Mouse (Mus musculus): ENCODE results near the gene Gm36245. TPM values are rescaled to one million over a fixed set of nuclear protein-coding genes. Genes with fewer than 3 reads are reported as not detected.
"Not testable (repeated sequence)": the region's sequence is repeated elsewhere in the genome, so short reads cannot be mapped to it uniquely, and the experiment has no call there.

Gm36245 gene
- polyA plus RNA-seq, 1 experiment from 2014 or later = not detected

DNA sequence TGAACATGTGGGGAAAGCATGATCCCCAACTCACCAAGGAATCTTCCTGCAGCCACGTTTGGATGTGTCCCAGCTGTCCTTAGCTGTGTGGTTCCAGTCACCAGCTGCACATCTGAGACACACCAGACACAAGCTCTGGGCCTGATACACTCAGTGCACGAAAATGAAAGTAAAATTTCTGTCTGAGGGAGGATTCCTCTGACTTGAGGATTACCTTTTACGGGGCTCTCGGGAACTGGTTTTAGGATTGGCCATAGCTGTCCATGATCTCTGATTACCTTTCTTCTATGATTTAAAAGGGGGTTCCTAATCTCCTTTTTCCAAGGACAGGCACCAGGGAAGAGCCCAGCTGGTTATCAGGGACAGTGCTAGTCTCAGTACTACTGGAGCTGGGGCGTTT is 3.1 kb upstream of the Gm36245 start, which contains the start of gene Apol10b:
TSS of gene Apol10b (minus strand) at position 165 of the 400 bp plus-strand sequence.
- Histone ChIP-seq H3K27ac (ENCODE audit: low read depth, low read length) (no peak within 1 kb of the TSS), H3K4me3 (ENCODE audit: low read length) (no peak within 1 kb of the TSS), H3K9me3 (ENCODE audit: control insufficient read depth, low read length) (no peaks in the 10 kb centered on the region), H3K9ac (ENCODE audit: low read depth, low read length) (no peak within 1 kb of the TSS), H3K4me2 (replicated peaks; ENCODE audit: low read depth, low read length) (no peak within 1 kb of the TSS), H3K4me1 (ENCODE audit: control insufficient read depth, insufficient read depth, low read length) (no peaks in the 10 kb centered on the region), H3K36me3 (ENCODE audit: control insufficient read depth, insufficient read depth, low read length) (no peaks in the 10 kb centered on the region), H3K27me3 (ENCODE audit: control insufficient read depth, insufficient read depth, low read length) (no peaks in the 10 kb centered on the region)
- ATAC-seq (ENCODE audit: low FRiP score, low TSS enrichment) = no peak
- 56% methylated on average over 5 of the region's 5 CpGs for WGBS

DNA sequence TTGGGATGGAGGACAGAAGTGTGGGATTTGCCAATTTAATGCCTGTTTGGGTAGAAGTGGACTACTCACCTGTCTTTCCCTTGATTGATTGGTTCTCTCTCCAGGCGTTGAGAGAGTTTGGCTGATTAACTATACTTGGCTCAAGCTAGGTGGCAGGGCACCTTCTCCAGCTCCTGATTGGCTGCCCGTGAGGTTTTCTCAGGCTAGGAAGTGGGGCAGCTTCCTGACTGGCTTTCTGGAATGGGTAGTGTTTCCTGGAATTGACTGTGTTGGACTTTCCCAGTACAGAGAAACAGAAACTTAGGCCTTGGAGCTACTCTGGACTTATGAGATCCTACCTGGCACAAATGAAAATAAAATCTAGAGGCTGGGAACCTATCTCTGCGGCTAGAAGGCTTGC is 629 bp upstream of the Gm36245 start:
- ATAC-seq (ENCODE audit: low FRiP score, low TSS enrichment) = no peak
- Histone ChIP-seq H3K9ac (ENCODE audit: low read depth, low read length) (no peak overlapping the region), H3K36me3 (ENCODE audit: control insufficient read depth, insufficient read depth, low read length) (no peaks in the 10 kb centered on the region), H3K27me3 (ENCODE audit: control insufficient read depth, insufficient read depth, low read length) (no peaks in the 10 kb centered on the region), H3K9me3 (ENCODE audit: control insufficient read depth, low read length) (no peaks in the 10 kb centered on the region), H3K27ac (ENCODE audit: low read depth, low read length) (no peak overlapping the region), H3K4me2 (replicated peaks; ENCODE audit: low read depth, low read length) (no peak overlapping the region), H3K4me1 (ENCODE audit: control insufficient read depth, insufficient read depth, low read length) (no peaks in the 10 kb centered on the region), H3K4me3 (ENCODE audit: low read length) (no peak overlapping the region)
- 61% methylated on average over 3 of the region's 3 CpGs for WGBS

DNA sequence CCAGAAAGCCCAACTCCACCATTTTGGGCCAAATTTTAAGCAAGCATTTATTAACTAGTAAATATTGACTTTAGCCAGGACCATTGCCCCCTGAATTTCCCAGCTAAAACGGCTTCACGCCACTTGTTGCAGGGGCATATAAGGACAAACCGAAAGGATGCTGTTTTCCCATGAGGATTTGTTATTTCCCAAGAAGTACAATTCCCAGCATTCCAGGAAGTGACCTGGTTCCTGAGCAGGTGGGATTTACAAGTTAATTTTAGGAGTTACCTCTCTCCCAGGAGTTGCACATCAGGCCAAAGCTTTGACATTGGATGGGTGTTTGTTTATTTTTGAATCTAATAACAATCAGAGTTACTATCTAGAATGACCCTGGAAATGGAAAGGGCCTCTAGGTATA is 7.0 kb downstream of the Gm36245 start:
- no peak for ATAC-seq (ENCODE audit: low FRiP score, low TSS enrichment)
- WGBS = 90% methylated on average over 3 of the region's 3 CpGs

DNA sequence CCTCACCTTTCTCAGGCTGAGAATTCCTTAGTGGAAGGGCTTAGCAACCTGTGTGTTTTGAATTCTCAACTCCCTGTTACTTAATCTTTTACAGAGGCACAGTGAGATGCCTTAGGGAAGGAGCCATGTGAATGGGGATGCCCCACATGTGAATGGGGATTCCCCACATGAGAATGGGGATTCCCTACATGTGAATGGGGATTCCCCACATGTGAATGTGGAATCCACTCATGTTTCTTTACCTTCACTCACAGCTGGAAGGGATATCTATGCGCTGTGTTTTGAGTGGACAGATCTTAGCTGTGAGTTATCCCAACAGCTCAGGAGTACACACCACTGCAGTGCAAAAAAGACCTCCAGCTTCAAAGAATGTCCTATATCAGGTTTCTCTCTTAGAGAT is 25.7 kb downstream of the Gm36245 start:
- Histone ChIP-seq H3K36me3 (ENCODE audit: control insufficient read depth, insufficient read depth, low read length) (no peaks in the 10 kb centered on the region), H3K4me3 (ENCODE audit: low read length) (no peak overlapping the region), H3K4me2 (replicated peaks; ENCODE audit: low read depth, low read length) (no peak overlapping the region), H3K27me3 (ENCODE audit: control insufficient read depth, insufficient read depth, low read length) (no peaks in the 10 kb centered on the region), H3K9me3 (ENCODE audit: control insufficient read depth, low read length) (no peaks in the 10 kb centered on the region), H3K27ac (ENCODE audit: low read depth, low read length) (no peak overlapping the region), H3K4me1 (ENCODE audit: control insufficient read depth, insufficient read depth, low read length) (no peaks in the 10 kb centered on the region), H3K9ac (ENCODE audit: low read depth, low read length) (no peak overlapping the region)
- ATAC-seq (ENCODE audit: low FRiP score, low TSS enrichment) = no peak
- WGBS = 86% methylated on average over 1 of the region's 1 CpGs

More for the DNA sequence above, 7.0 kb downstream of the Gm36245 start:
- Histone ChIP-seq H3K36me3 (ENCODE audit: control insufficient read depth, insufficient read depth, low read length) (no peaks in the 10 kb centered on the region), H3K4me1 (ENCODE audit: control insufficient read depth, insufficient read depth, low read length) (no peaks in the 10 kb centered on the region), H3K9ac (ENCODE audit: low read depth, low read length) (no peak overlapping the region), H3K27me3 (ENCODE audit: control insufficient read depth, insufficient read depth, low read length) (no peaks in the 10 kb centered on the region), H3K4me2 (replicated peaks; ENCODE audit: low read depth, low read length) (no peak overlapping the region), H3K27ac (ENCODE audit: low read depth, low read length) (no peak overlapping the region), H3K4me3 (ENCODE audit: low read length) (no peak overlapping the region), H3K9me3 (ENCODE audit: control insufficient read depth, low read length) (no peaks in the 10 kb centered on the region)

DNA sequence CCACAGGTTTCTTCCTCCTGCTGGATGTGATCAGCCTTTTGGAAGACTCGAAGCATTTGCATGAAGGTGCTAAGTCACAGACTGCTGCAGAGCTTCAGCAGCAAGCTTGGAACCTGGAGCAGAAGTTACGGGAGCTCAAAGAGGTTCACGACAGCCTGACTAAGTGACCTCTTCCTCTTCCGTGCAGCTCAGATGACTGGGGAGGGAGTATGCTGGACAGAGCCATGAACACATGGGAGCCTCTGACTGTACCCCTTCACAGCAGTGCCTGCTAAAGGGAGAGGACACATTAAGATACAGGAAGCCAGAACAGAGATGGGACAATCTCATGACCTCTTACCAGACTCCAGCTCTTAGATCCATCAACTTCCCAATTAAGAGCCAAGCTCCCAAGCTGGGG is 27.4 kb downstream of the Gm36245 start:
- H3K36me3 ChIP-seq (ENCODE audit: control insufficient read depth, insufficient read depth, low read length); H3K27ac ChIP-seq (ENCODE audit: low read depth, low read length); H3K9ac ChIP-seq (ENCODE audit: low read depth, low read length); H3K4me3 ChIP-seq (ENCODE audit: low read length); H3K9me3 ChIP-seq (ENCODE audit: control insufficient read depth, low read length); H3K27me3 ChIP-seq (ENCODE audit: control insufficient read depth, insufficient read depth, low read length); ATAC-seq (ENCODE audit: low FRiP score, low TSS enrichment); H3K4me2 ChIP-seq (replicated peaks; ENCODE audit: low read depth, low read length); H3K4me1 ChIP-seq (ENCODE audit: control insufficient read depth, insufficient read depth, low read length): not testable (repeated sequence)
- WGBS = 65% methylated on average over 4 of the region's 4 CpGs

DNA sequence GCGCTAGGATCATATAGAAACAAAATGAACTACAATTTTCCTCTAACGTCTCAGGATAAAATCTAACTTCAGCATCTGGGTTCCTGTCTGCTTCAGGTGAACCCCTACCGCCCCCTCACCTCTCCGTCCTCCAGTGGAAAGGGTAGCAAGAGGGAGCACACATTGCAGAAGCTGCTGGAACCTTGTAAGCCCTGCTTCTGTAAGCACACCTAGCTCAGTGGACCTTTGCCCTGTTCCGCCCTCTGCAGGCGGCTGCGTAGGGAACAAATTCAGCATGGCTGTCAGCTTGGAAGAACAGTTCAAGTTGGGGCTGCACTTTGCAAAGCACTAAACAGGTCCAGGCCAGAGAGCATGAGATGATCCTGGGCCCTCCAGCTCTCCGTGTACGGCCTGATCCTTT is 29.6 kb downstream of the Gm36245 start:
- not testable (repeated sequence) for ATAC-seq (ENCODE audit: low FRiP score, low TSS enrichment); H3K27me3 ChIP-seq (ENCODE audit: control insufficient read depth, insufficient read depth, low read length); H3K4me1 ChIP-seq (ENCODE audit: control insufficient read depth, insufficient read depth, low read length); H3K4me3 ChIP-seq (ENCODE audit: low read length); H3K9ac ChIP-seq (ENCODE audit: low read depth, low read length); H3K27ac ChIP-seq (ENCODE audit: low read depth, low read length); H3K9me3 ChIP-seq (ENCODE audit: control insufficient read depth, low read length); H3K4me2 ChIP-seq (replicated peaks; ENCODE audit: low read depth, low read length); H3K36me3 ChIP-seq (ENCODE audit: control insufficient read depth, insufficient read depth, low read length)
- 59% methylated on average over 9 of the region's 9 CpGs for WGBS

DNA sequence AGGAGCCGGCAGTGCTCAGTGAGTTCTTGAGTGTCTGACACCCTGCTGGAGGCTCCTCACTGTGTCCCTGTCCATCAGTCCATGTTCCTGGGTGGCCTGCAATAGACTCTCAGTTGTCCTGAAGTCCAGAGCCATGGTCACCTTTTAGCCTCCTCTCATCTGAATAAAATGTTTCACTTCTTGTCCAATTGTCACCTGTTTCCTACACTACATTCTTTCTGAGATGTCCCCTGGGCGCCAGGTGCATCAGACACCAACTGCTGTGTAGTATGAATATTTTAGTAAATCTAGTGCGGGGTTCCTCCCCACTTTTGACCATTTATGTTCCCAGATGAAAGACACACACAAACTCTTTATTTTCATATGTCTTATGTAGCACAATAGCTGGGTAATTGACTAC is 30.8 kb downstream of the Gm36245 start:
- not testable (repeated sequence) for H3K4me2 ChIP-seq (replicated peaks; ENCODE audit: low read depth, low read length); H3K4me1 ChIP-seq (ENCODE audit: control insufficient read depth, insufficient read depth, low read length); H3K9me3 ChIP-seq (ENCODE audit: control insufficient read depth, low read length); ATAC-seq (ENCODE audit: low FRiP score, low TSS enrichment); H3K27ac ChIP-seq (ENCODE audit: low read depth, low read length); H3K27me3 ChIP-seq (ENCODE audit: control insufficient read depth, insufficient read depth, low read length); H3K9ac ChIP-seq (ENCODE audit: low read depth, low read length); H3K36me3 ChIP-seq (ENCODE audit: control insufficient read depth, insufficient read depth, low read length); H3K4me3 ChIP-seq (ENCODE audit: low read length)
- 81% methylated on average over 3 of the region's 3 CpGs for WGBS

DNA sequence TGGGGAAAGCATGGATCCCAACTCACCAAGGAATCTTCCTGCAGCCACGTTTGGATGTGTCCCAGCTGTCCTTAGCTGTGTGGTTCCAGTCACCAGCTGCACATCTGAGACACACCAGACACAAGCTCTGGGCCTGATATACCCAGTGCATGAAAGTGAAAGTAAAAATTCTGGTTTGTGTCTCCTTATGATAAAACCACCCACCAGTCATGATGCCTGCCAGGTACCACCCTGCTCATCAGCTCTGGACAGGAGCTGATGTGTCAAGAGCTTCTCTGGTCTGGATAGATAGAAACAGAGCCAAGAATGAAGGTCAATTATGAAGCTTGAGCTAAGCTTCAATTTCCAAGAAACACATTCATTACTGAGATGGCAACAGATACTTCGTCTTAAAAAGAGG is 44.1 kb downstream of the Gm36245 start, which contains the start of gene Apol11b:
TSS of gene Apol11b (minus strand) at position 111 of the 400 bp plus-strand sequence.
- H3K9me3 ChIP-seq (ENCODE audit: control insufficient read depth, low read length); H3K4me3 ChIP-seq (ENCODE audit: low read length); H3K4me2 ChIP-seq (replicated peaks; ENCODE audit: low read depth, low read length); H3K9ac ChIP-seq (ENCODE audit: low read depth, low read length); H3K27ac ChIP-seq (ENCODE audit: low read depth, low read length); H3K4me1 ChIP-seq (ENCODE audit: control insufficient read depth, insufficient read depth, low read length); ATAC-seq (ENCODE audit: low FRiP score, low TSS enrichment); H3K36me3 ChIP-seq (ENCODE audit: control insufficient read depth, insufficient read depth, low read length); H3K27me3 ChIP-seq (ENCODE audit: control insufficient read depth, insufficient read depth, low read length): not testable (repeated sequence)
- WGBS = 77% methylated on average over 2 of the region's 2 CpGs

DNA sequence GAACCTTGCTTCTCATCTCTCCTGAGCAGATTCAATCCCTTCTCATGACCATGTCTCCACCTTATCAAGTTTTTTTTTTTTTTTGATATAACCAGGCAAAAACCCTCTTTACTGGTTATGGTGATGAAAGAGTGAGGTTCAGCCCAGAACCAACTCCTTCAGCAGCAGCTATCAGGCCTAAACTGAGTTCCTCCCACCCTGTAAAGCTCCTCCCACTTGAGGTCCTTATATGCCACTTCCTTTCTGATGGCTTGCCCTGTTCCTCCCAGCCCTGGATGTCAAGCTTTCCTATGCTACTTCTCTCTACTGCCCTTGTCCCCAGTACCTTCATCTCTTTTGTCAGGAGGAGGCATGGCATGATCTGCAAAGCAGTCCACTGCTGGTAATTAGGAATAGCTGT is 52.1 kb downstream of the Gm36245 start:
- not testable (repeated sequence) for H3K27me3 ChIP-seq (ENCODE audit: control insufficient read depth, insufficient read depth, low read length); H3K4me2 ChIP-seq (replicated peaks; ENCODE audit: low read depth, low read length)

More for the DNA sequence above, 52.1 kb downstream of the Gm36245 start:
- not testable (repeated sequence) for H3K36me3 ChIP-seq (ENCODE audit: control insufficient read depth, insufficient read depth, low read length); H3K9ac ChIP-seq (ENCODE audit: low read depth, low read length); H3K27ac ChIP-seq (ENCODE audit: low read depth, low read length); H3K4me3 ChIP-seq (ENCODE audit: low read length); ATAC-seq (ENCODE audit: low FRiP score, low TSS enrichment); H3K4me1 ChIP-seq (ENCODE audit: control insufficient read depth, insufficient read depth, low read length); H3K9me3 ChIP-seq (ENCODE audit: control insufficient read depth, low read length)

Data from kidney, embryonic 14.5 days (tissue).